25 mouse cellular contexts compared by ENCODE assay signal in genomic region chr4:135429990-135430760, GRCm38 (mm10). TPM values are rescaled to one million over a fixed set of nuclear protein-coding genes. Genes with fewer than 3 reads are reported as not detected.
A peak's percentile ranks its signal among the peaks of the same experiment; 100 is the strongest.
DNase-seq lines count a peak whose midpoint lies in the region; ATAC-seq lines count a peak whose summit lies in the region.
"Had no signal": no experiment of that assay in that cellular context is flagged by ENCODE, and none has a peak within 500 bp of the region (broad histone marks: within the 10 kb centered on the region; RNA-seq: fewer than 3 reads in every experiment).

No protein-coding gene starts in this region.

- 82% methylated on average over 8 of the region's 8 CpGs for WGBS in kidney, embryonic 16.5 days

- intact Hi-C loops in heart, postnatal 10 days (cut with DNase I) = no loop called here

- H3K4me2 ChIP-seq in kidney, embryonic 16.5 days (replicated peaks; ENCODE audit: low read depth, low read length) = no peak overlapping the region
- H3K4me2 ChIP-seq: embryonic facial prominence, embryonic 15.5 days; heart, embryonic 12.5 days; liver, embryonic 15.5 days; midbrain, embryonic 12.5 days; neural tube, embryonic 15.5 days had no signal

- H3K9me3 ChIP-seq in kidney, embryonic 16.5 days (ENCODE audit: low read length) = no peaks in the 10 kb centered on the region
- H3K9me3 ChIP-seq: embryonic facial prominence, embryonic 15.5 days; forebrain, embryonic 10.5 days; G1E; heart, embryonic 12.5 days; liver, embryonic 15.5 days; midbrain, embryonic 12.5 days; neural tube, embryonic 15.5 days had no signal

- ATAC-seq in kidney, embryonic 16.5 days (ENCODE audit: low FRiP score, low TSS enrichment) = no peak
- ATAC-seq in inflammation-experienced regulatory T-cells, adult 6 months = no peak
- ATAC-seq: hindbrain, embryonic 16.5 days; lung, postnatal 0 days had no signal

- H3K36me3 ChIP-seq in kidney, embryonic 16.5 days (ENCODE audit: insufficient read depth, low read length) = no peaks in the 10 kb centered on the region
- H3K36me3 ChIP-seq: embryonic facial prominence, embryonic 15.5 days; forebrain, embryonic 10.5 days; heart, embryonic 12.5 days; liver, embryonic 15.5 days; midbrain, embryonic 12.5 days; neural tube, embryonic 15.5 days had no signal

- H3K4me3 ChIP-seq in kidney, embryonic 16.5 days (ENCODE audit: low read length) = no peak overlapping the region
- H3K4me3 ChIP-seq: embryonic facial prominence, embryonic 15.5 days; forebrain, embryonic 10.5 days; gastrocnemius, adult 2 months; heart, embryonic 12.5 days; liver, embryonic 15.5 days; midbrain, embryonic 12.5 days; myocyte; neural tube, embryonic 15.5 days had no signal

- no peaks in the 10 kb centered on the region for H3K27me3 ChIP-seq in kidney, embryonic 16.5 days (ENCODE audit: insufficient read depth, low read length)
- H3K27me3 ChIP-seq: embryonic facial prominence, embryonic 15.5 days; heart, embryonic 12.5 days; liver, embryonic 15.5 days; neural tube, embryonic 15.5 days had no signal

- no peak overlapping the region for H3K9ac ChIP-seq in kidney, embryonic 16.5 days (replicated peaks; ENCODE audit: low read length)
- H3K9ac ChIP-seq: embryonic facial prominence, embryonic 15.5 days; heart, embryonic 12.5 days; liver, embryonic 15.5 days; midbrain, embryonic 12.5 days; neural tube, embryonic 15.5 days had no signal

- H3K27ac ChIP-seq in kidney, embryonic 16.5 days (ENCODE audit: low read length) = no peak overlapping the region
- H3K27ac ChIP-seq: embryonic facial prominence, embryonic 15.5 days; forebrain, embryonic 10.5 days; gastrocnemius, adult 2 months; liver, embryonic 15.5 days; midbrain, embryonic 12.5 days; neural tube, embryonic 15.5 days had no signal

- peaks cover 12% of the 10 kb centered on the region for H3K4me1 ChIP-seq in kidney, embryonic 16.5 days (ENCODE audit: insufficient read depth, low read length)

- peak; percentile 67 for DNase-seq in adrenal gland, adult 2 months
- no peak for DNase-seq in adrenal gland, adult 18-20 months (ENCODE audit: low spot score in 2 of 2)
- peak; percentile 30 for DNase-seq in MEL-GATA-1-ER (ENCODE audit: extremely low read depth, low read depth)
- DNase-seq in cerebellum, adult 11 months = peak; percentile 76
- peak; percentile 74 to 80 for DNase-seq in cerebellum, postnatal 10 days
- DNase-seq in heart, postnatal 10 days = no peak
- DNase-seq: gastrocnemius, adult 2 months; heart, adult 11 months; heart, postnatal 4 days; kidney, adult 11 months; kidney, postnatal 10 days; spleen, adult 18-20 months; thymus, adult 2 months had no signal

RNA-seq across cellular contexts. Expression of gene Rcan3, which starts 3.5 kb away (rescaled TPM):
- total RNA-seq in adrenal gland, adult 2 months (2021) = 10 to 100 TPM; 12.1 to 24.4 TPM
- 13.1 and 15.7 TPM in 2 replicates for polyA plus RNA-seq in adrenal gland, adult 2 months (2012; rRNA removed)
- total RNA-seq in adrenal gland, adult 18-20 months (2021) = 10 to 100 TPM; 14.2 to 15.3 TPM
- polyA plus RNA-seq in kidney, embryonic 16.5 days (2015; fragmentation: Nextera tagmentation; extraction: Ambion mirVana) = 15.0 and 15.3 TPM in 2 replicates
- 10 to 100 TPM in 2 of 3 experiments, 1 to 10 TPM in 1; 8.4 to 16.1 (median 13.4) TPM for polyA plus RNA-seq in inflammation-experienced regulatory T-cells, adult 6 months (2017; shearing (Covaris generic))
- 10 to 100 TPM; 18.1 to 18.8 TPM for total RNA-seq in heart, postnatal 10 days (2021)

RNA-seq across cellular contexts. Expression of gene Ncmap, which starts 32.1 kb away (rescaled TPM):
- under 1 TPM in 1 of 2 experiments, not detected in 1; 0.28 TPM for total RNA-seq in adrenal gland, adult 2 months (2021)
- 0.15 and 3.2 TPM in 2 replicates for polyA plus RNA-seq in adrenal gland, adult 2 months (2012; rRNA removed)
- total RNA-seq in adrenal gland, adult 18-20 months (2021) = under 1 TPM in 1 of 2 experiments, not detected in 1; 0.26 TPM
- polyA plus RNA-seq in kidney, embryonic 16.5 days (2015; fragmentation: Nextera tagmentation; extraction: Ambion mirVana) = 2.0 and 4.3 TPM in 2 replicates
- 10 to 100 TPM in 2 of 3 experiments, 1 to 10 TPM in 1; 4.0 to 58.5 (median 35.5) TPM for polyA plus RNA-seq in inflammation-experienced regulatory T-cells, adult 6 months (2017; shearing (Covaris generic))
- total RNA-seq in heart, postnatal 10 days (2021) = 1 to 10 TPM in 1 of 2 experiments, under 1 TPM in 1; 0.69 to 1.3 TPM
- total RNA-seq: G1E had no signal
- polyA plus RNA-seq: G1E had no signal

Comparison
In these comparisons a context has a peak if more than half of its experiments do, and no peak if none do; other contexts are left out.
1. DNase-seq: peak in adrenal gland, adult 2 months (single experiment), MEL-GATA-1-ER (single experiment), cerebellum, adult 11 months (single experiment) and cerebellum, postnatal 10 days (2 of 2); none in adrenal gland, adult 18-20 months (0 of 2) and heart, postnatal 10 days (0 of 2).